Mouse (Mus musculus) erythroid progenitor cell, adult 5-6 weeks (primary cell): Measurements from ENCODE around the gene Vmn2r65. TPM values are rescaled to one million over a fixed set of nuclear protein-coding genes. Genes with fewer than 3 reads are reported as not detected.

ENCODE experiments used
- ATAC-seq: replicated peaks from 2 replicates; pipeline ENCODE4 v1.8.0; 2016; ENCODE audit warnings: moderate number of reproducible peaks, mild to moderate bottlenecking, moderate TSS enrichment, inconsistent platforms; ENCODE audit not compliant: poor library complexity, low FRiP score, severe bottlenecking
- total RNA-seq, 2 experiments: library from RNA; stranded (forward) in 1 of 2; stranded (reverse) in 1 of 2; fragments of 150-400 nt in 1 of 2; fragments of 186-747, 209-891 nt in 1 of 2; gene quantifications; 2 replicates each; pipeline versions ENCODE4 v1.2.3 to v1.2.4; 2015 to 2017; ENCODE audit warnings: low replicate concordance in 2 of 2

The Vmn2r65 gene
- not detected in 2 replicates for total RNA-seq (2015; ENCODE audit: low replicate concordance)
- total RNA-seq (2017; ENCODE audit: low replicate concordance) = not detected in 2 replicates

DNA sequence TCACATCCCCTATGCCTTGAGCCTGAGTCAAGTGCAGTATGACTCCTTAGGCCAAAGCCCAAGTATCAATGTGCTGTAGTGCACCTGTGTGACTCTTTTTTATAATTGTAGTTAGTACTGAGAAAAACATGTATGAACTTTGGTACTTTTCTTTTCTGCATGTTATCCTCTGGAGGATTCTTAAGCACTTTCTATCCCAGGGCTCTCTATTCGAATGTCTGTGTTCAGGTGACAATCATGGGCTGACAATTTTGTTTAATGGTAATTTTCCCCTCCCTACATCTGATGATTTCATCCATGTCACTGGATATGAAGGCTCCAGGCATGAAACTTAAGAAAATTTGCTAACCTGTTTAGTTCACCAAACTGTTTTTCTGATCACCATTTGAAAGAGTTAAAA lies at the start of gene Vmn2r65:
Vmn2r65 (minus strand) TSS at position 101 of the 400 bp plus-strand sequence.
- ATAC-seq = no peak

- ATAC-seq = no peak
These were observed 48.3 kb upstream of the Vmn2r65 start, which contains the start of gene Vmn2r66 for GRCm38 (mm10) chr7:85012168-85012567. Gene Vmn2r66 (minus strand): TSS chr7:85012268.

GRCm38 (mm10) chr7:84996694-84997093 lies 32.8 kb upstream of the Vmn2r65 start:
- no peak for ATAC-seq

Other genes starting within 250 kb of the Vmn2r65 start
- not detected in 2 replicates for gene Olfr291, start 110.6 kb downstream of the Vmn2r65 start, total RNA-seq (2015; ENCODE audit: low replicate concordance)
- gene Olfr291, start 110.6 kb downstream of the Vmn2r65 start, total RNA-seq (2017; ENCODE audit: low replicate concordance) = not detected in 2 replicates
- not detected in 2 replicates for gene Vmn2r66, start 48.2 kb upstream of the Vmn2r65 start, total RNA-seq (2015; ENCODE audit: low replicate concordance)
- gene Vmn2r66, start 48.2 kb upstream of the Vmn2r65 start, total RNA-seq (2017; ENCODE audit: low replicate concordance) = not detected in 2 replicates
- not detected in 2 replicates for gene Vmn2r67, start 191.9 kb upstream of the Vmn2r65 start, total RNA-seq (2015; ENCODE audit: low replicate concordance)
- gene Vmn2r67, start 191.9 kb upstream of the Vmn2r65 start, total RNA-seq (2017; ENCODE audit: low replicate concordance) = not detected in 2 replicates